ENCODE assay signal across 9 mouse cellular contexts in the genomic region with DNA sequence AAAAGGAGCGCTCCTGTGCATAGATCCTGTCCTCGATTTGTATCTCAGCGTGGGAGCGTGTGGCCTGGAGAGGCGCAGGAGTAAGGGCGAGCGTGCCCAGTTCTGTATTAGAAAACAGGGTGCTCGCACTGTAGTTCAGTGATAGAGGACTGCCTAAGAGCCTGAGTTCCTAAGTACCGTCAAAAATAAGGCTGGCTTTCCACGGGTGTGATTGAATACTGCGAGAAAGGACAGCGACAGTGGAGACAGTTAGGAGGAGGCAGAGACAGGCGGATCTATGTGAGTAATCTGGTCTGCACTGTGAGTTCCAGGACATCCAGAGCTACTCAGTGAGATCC. TPM values are rescaled to one million over a fixed set of nuclear protein-coding genes. Genes with fewer than 3 reads are reported as not detected.
DNase-seq lines count a peak whose midpoint lies in the region; ATAC-seq and TF ChIP-seq lines count a peak whose summit lies in the region.
"Had no signal": no experiment of that assay in that cellular context is flagged by ENCODE, and none has a peak within 500 bp of the region (broad histone marks: within the 10 kb centered on the region; RNA-seq: fewer than 3 reads in every experiment).

No protein-coding gene starts in this region.

- in situ Hi-C loops in Patski (cut with MboI; ENCODE audit: low pct_unique_long_range_greater_than_20kb) = no loop called here

- peak overlapping the region; percentile 97 for H3K4me2 ChIP-seq in heart, embryonic 16.5 days (ENCODE audit: low read depth, low read length)
- peak overlapping the region; percentile 89 for H3K4me2 ChIP-seq in hindbrain, embryonic 12.5 days (replicated peaks)
- peak overlapping the region; percentile 92 for H3K4me2 ChIP-seq in midbrain, embryonic 13.5 days (replicated peaks)

- H3K27me3 ChIP-seq in heart, embryonic 16.5 days (ENCODE audit: control insufficient read depth, insufficient read depth, low read length) = 0 out of 2 replicates have a peak, but pooled peaks cover 2% of the 10 kb centered on the region
- no peaks in the 10 kb centered on the region for H3K27me3 ChIP-seq in Patski
- H3K27me3 ChIP-seq in hindbrain, embryonic 12.5 days = peaks cover 12% of the 10 kb centered on the region
- H3K27me3 ChIP-seq in midbrain, embryonic 13.5 days = peaks cover 13% of the 10 kb centered on the region
- H3K27me3 ChIP-seq in thymus, adult 2 months (ENCODE audit: control insufficient read depth, insufficient read depth, low read length) = peaks cover 5% of the 10 kb centered on the region; the same call in 1 of the 2 replicates

- H3K4me1 ChIP-seq in heart, embryonic 16.5 days (ENCODE audit: control insufficient read depth, insufficient read depth, low read length) = peaks cover 7% of the 10 kb centered on the region
- peaks cover 6% of the 10 kb centered on the region; the same call in 1 of the 2 replicates for H3K4me1 ChIP-seq in hindbrain, embryonic 12.5 days
- H3K4me1 ChIP-seq in midbrain, embryonic 13.5 days (replicated peaks) = peaks cover 7% of the 10 kb centered on the region
- peaks cover 11% of the 10 kb centered on the region for H3K4me1 ChIP-seq in thymus, adult 2 months (replicated peaks; ENCODE audit: control insufficient read depth, insufficient read depth, low read length)

- peak; percentile 29 for ATAC-seq in heart, embryonic 16.5 days (replicated peaks; ENCODE audit: extremely low read depth, insufficient read depth, low FRiP score)
- ATAC-seq in Patski = peak; percentile 20
- no peak for ATAC-seq in hindbrain, embryonic 12.5 days (ENCODE audit: low FRiP score)
- no peak for ATAC-seq in midbrain, embryonic 13.5 days

- no peaks in the 10 kb centered on the region for H3K36me3 ChIP-seq in heart, embryonic 16.5 days (ENCODE audit: control insufficient read depth, insufficient read depth)
- no peaks in the 10 kb centered on the region for H3K36me3 ChIP-seq in hindbrain, embryonic 12.5 days
- H3K36me3 ChIP-seq in midbrain, embryonic 13.5 days = no peaks in the 10 kb centered on the region
- no peaks in the 10 kb centered on the region for H3K36me3 ChIP-seq in thymus, adult 2 months (ENCODE audit: control insufficient read depth, insufficient read depth, low read length)

- no peak for TF ChIP-seq POLR2A in thymus, adult 2 months (IDR thresholded peaks at IDR 0.05; ENCODE audit: control insufficient read depth, extremely low read depth, insufficient read depth, low read length, poor library complexity)

- WGBS in heart, embryonic 16.5 days = 3% methylated on average over 13 of the region's 13 CpGs
- WGBS in hindbrain, embryonic 12.5 days = 5% methylated on average over 13 of the region's 13 CpGs
- WGBS in midbrain, embryonic 13.5 days = 3% methylated on average over 13 of the region's 13 CpGs
- 10% methylated on average over 13 of the region's 13 CpGs for WGBS in thymus, adult 2 months

- H3K9me3 ChIP-seq in heart, embryonic 16.5 days (replicated peaks; ENCODE audit: control insufficient read depth, low read length) = no peaks in the 10 kb centered on the region
- no peaks in the 10 kb centered on the region for H3K9me3 ChIP-seq in hindbrain, embryonic 12.5 days (replicated peaks)
- no peaks in the 10 kb centered on the region for H3K9me3 ChIP-seq in midbrain, embryonic 13.5 days

- no peak for TF ChIP-seq CTCF in Patski (IDR thresholded peaks at IDR 0.05)
- no peak for TF ChIP-seq CTCF in thymus, adult 2 months (IDR thresholded peaks at IDR 0.05; ENCODE audit: borderline replicate concordance, control insufficient read depth, extremely low read depth, insufficient read depth, low read length, poor library complexity)

- no peak for DNase-seq in heart, adult 8-10 months (ENCODE audit: low spot score)
- no peak for DNase-seq in Patski (ENCODE audit: low read depth, low spot score)
- DNase-seq in thymus, adult 2 months = no peak
- no peak for DNase-seq in left cerebral cortex, postnatal 10 days (ENCODE audit: extremely low spot score in 1 of 2, low spot score in 2 of 2)
- DNase-seq in right cerebral cortex, adult 2 months (ENCODE audit: low spot score in 2 of 2) = no peak

- H3K9ac ChIP-seq in heart, embryonic 16.5 days (ENCODE audit: low read length) = peak overlapping the region; percentile 57; the same call in 1 of the 2 replicates
- peak overlapping the region; percentile 18; the same call in 1 of the 2 replicates for H3K9ac ChIP-seq in hindbrain, embryonic 12.5 days
- peak overlapping the region; percentile 71; the same call in 1 of the 2 replicates for H3K9ac ChIP-seq in midbrain, embryonic 13.5 days (replicated peaks)

- H3K27ac ChIP-seq in heart, embryonic 16.5 days (ENCODE audit: low read length) = peak overlapping the region; percentile 39
- H3K27ac ChIP-seq in hindbrain, embryonic 12.5 days = 0 out of 2 replicates have a peak overlapping the region, but pooled peaks have one; percentile 17
- no peak overlapping the region for H3K27ac ChIP-seq in midbrain, embryonic 13.5 days
- no peak overlapping the region for H3K27ac ChIP-seq in thymus, adult 2 months (ENCODE audit: control insufficient read depth, insufficient read depth, low read length)

- POLR2A ChIA-PET in Patski (lab: Charles Lee) = no interaction called here

- H3K4me3 ChIP-seq in heart, embryonic 16.5 days (ENCODE audit: low read length) = peak overlapping the region; percentile 67
- peak overlapping the region; percentile 53 for H3K4me3 ChIP-seq in hindbrain, embryonic 12.5 days
- H3K4me3 ChIP-seq in midbrain, embryonic 13.5 days (replicated peaks) = peak overlapping the region; percentile 53
- H3K4me3 ChIP-seq in thymus, adult 2 months (ENCODE audit: control insufficient read depth, insufficient read depth, low read length) = no peak overlapping the region

- CTCF ChIA-PET in Patski (lab: Charles Lee) = interaction anchor here (1.4 kb wide), 1 partner anchor 22 kb away, joined by 3 read pairs; no protein-coding TSS in a partner anchor

- intact Hi-C loops in left cerebral cortex, postnatal 10 days (cut with DNase I) = no loop called here

RNA-seq across cellular contexts. Expression of a gene that starts 0.3 kb away (rescaled TPM):
- polyA plus RNA-seq in heart, embryonic 16.5 days (2015; fragmentation: Nextera tagmentation; extraction: Ambion mirVana) = 10.9 and 16.2 TPM in 2 replicates
- total RNA-seq in heart, adult 8-10 months (2022) = 1 to 10 TPM; 5.6 to 9.2 (median 7.0) TPM
- polyA plus RNA-seq in Patski (2021) = 22.6 TPM
- polyA plus RNA-seq in hindbrain, embryonic 12.5 days (2016; fragmentation: Nextera tagmentation; extraction: Ambion mirVana) = 15.7 and 16.0 TPM in 2 replicates
- 15.0 and 18.7 TPM in 2 replicates for polyA plus RNA-seq in midbrain, embryonic 13.5 days (2015; fragmentation: Nextera tagmentation; extraction: Ambion mirVana)
- 12.7 and 13.7 TPM in 2 replicates for polyA plus RNA-seq in thymus, adult 2 months (2012; rRNA removed)
- total RNA-seq in left cerebral cortex, postnatal 10 days (2021) = 1 to 10 TPM; 5.0 to 7.7 TPM

RNA-seq across cellular contexts. Expression of a gene that starts 20.9 kb away (rescaled TPM):
- polyA plus RNA-seq in heart, embryonic 16.5 days (2015; fragmentation: Nextera tagmentation; extraction: Ambion mirVana) = 0.05 TPM in 1 of 2 replicates, not detected in the other
- total RNA-seq in heart, adult 8-10 months (2022) = not detected
- 0.08 TPM for polyA plus RNA-seq in Patski (2021)
- polyA plus RNA-seq in hindbrain, embryonic 12.5 days (2016; fragmentation: Nextera tagmentation; extraction: Ambion mirVana) = not detected in 2 replicates
- polyA plus RNA-seq in midbrain, embryonic 13.5 days (2015; fragmentation: Nextera tagmentation; extraction: Ambion mirVana) = not detected in 2 replicates
- 0.19 and 0.38 TPM in 2 replicates for polyA plus RNA-seq in thymus, adult 2 months (2012; rRNA removed)
- total RNA-seq in left cerebral cortex, postnatal 10 days (2021) = under 1 TPM; 0.14 to 0.19 TPM
- total RNA-seq: gastrocnemius, postnatal 36 days had no signal

Comparison
In these comparisons a context has a peak if more than half of its experiments do, and no peak if none do; other contexts are left out.
1. ATAC-seq: peak in heart, embryonic 16.5 days (single experiment) and Patski (single experiment); none in hindbrain, embryonic 12.5 days (single experiment) and midbrain, embryonic 13.5 days (single experiment).
2. H3K27ac ChIP-seq: peak in heart, embryonic 16.5 days (single experiment) and hindbrain, embryonic 12.5 days (single experiment); none in midbrain, embryonic 13.5 days (single experiment) and thymus, adult 2 months (single experiment).
3. H3K9ac ChIP-seq: peak in every context shown above with its lines; median percentile 71 in midbrain, embryonic 13.5 days; 57 in heart, embryonic 16.5 days; 18 in hindbrain, embryonic 12.5 days.
4. Peak in every context shown above with its lines, with median percentiles within 50 percentile points of each other: H3K4me2 ChIP-seq.